Mouse (Mus musculus) frontal cortex, postnatal 14 days (tissue): ENCODE data around the gene Sema3d.

Experiments used
- DNase-seq, 2 experiments: peaks; one replicate each; pipeline ENCODE4 v3.0.0; 2022; ENCODE audit warnings: low spot score in 2 of 2

The Sema3d gene

GRCm38 (mm10) chr5:12634227-12634980 is 251.2 kb downstream of the Sema3d start:
- DNase-seq, result no peak

GRCm38 (mm10) chr5:12637763-12638468 is 254.7 kb downstream of the Sema3d start:
- no peak for DNase-seq
